ENCODE assay signal across 13 mouse cellular contexts in genomic region chr3:143291793-143292192, GRCm38 (mm10).
DNase-seq lines count a peak whose midpoint lies in the region; ATAC-seq lines count a peak whose summit lies in the region.
"Had no signal": no experiment of that assay in that cellular context is flagged by ENCODE, and none has a peak within 500 bp of the region (broad histone marks: within the 10 kb centered on the region; RNA-seq: fewer than 3 reads in every experiment).

No protein-coding gene starts in this region.

- no peaks in the 10 kb centered on the region for H3K27me3 ChIP-seq in kidney, embryonic 14.5 days (ENCODE audit: control insufficient read depth, insufficient read depth, low read length)
- H3K27me3 ChIP-seq in liver, embryonic 12.5 days (replicated peaks), result no peaks in the 10 kb centered on the region
- H3K27me3 ChIP-seq: embryonic facial prominence, embryonic 12.5 days; forebrain, embryonic 15.5 days; limb, embryonic 13.5 days had no signal

- H3K4me1 ChIP-seq in kidney, embryonic 14.5 days (ENCODE audit: control insufficient read depth, insufficient read depth, low read length), result no peaks in the 10 kb centered on the region
- H3K4me1 ChIP-seq in liver, embryonic 12.5 days, result no peaks in the 10 kb centered on the region
- H3K4me1 ChIP-seq: embryonic facial prominence, embryonic 12.5 days; forebrain, embryonic 15.5 days; limb, embryonic 13.5 days had no signal

- H3K27ac ChIP-seq in kidney, embryonic 14.5 days (ENCODE audit: low read depth, low read length), result no peak overlapping the region
- H3K27ac ChIP-seq in liver, embryonic 12.5 days, result no peak overlapping the region
- H3K27ac ChIP-seq: embryonic facial prominence, embryonic 12.5 days; forebrain, embryonic 15.5 days; limb, embryonic 13.5 days had no signal

- no peak for ATAC-seq in kidney, embryonic 14.5 days (ENCODE audit: low FRiP score, low TSS enrichment)
- ATAC-seq in liver, embryonic 12.5 days, result no peak
- ATAC-seq: forebrain, embryonic 15.5 days; intestine, embryonic 16.5 days had no signal

- no peaks in the 10 kb centered on the region for H3K36me3 ChIP-seq in kidney, embryonic 14.5 days (ENCODE audit: control insufficient read depth, insufficient read depth, low read length)
- no peaks in the 10 kb centered on the region for H3K36me3 ChIP-seq in liver, embryonic 12.5 days
- H3K36me3 ChIP-seq: embryonic facial prominence, embryonic 12.5 days; forebrain, embryonic 15.5 days; limb, embryonic 13.5 days had no signal

- 89% methylated on average over 4 of the region's 4 CpGs for WGBS in kidney, embryonic 14.5 days
- 69% methylated on average over 4 of the region's 4 CpGs for WGBS in liver, embryonic 12.5 days (ENCODE audit: insufficient replicate concordance)

- intact Hi-C loops in left cerebral cortex, postnatal 4 days (cut with DNase I), result no loop called here

- no peaks in the 10 kb centered on the region for H3K9me3 ChIP-seq in kidney, embryonic 14.5 days (ENCODE audit: control insufficient read depth, low read length)
- H3K9me3 ChIP-seq in liver, embryonic 12.5 days (replicated peaks), result no peaks in the 10 kb centered on the region
- H3K9me3 ChIP-seq: embryonic facial prominence, embryonic 12.5 days; forebrain, embryonic 15.5 days; limb, embryonic 13.5 days had no signal

- no peak overlapping the region for H3K9ac ChIP-seq in kidney, embryonic 14.5 days (ENCODE audit: low read depth, low read length)
- H3K9ac ChIP-seq in liver, embryonic 12.5 days, result no peak overlapping the region
- H3K9ac ChIP-seq: embryonic facial prominence, embryonic 12.5 days; forebrain, embryonic 15.5 days; limb, embryonic 13.5 days had no signal

- no peak overlapping the region for H3K4me2 ChIP-seq in kidney, embryonic 14.5 days (replicated peaks; ENCODE audit: low read depth, low read length)
- no peak overlapping the region for H3K4me2 ChIP-seq in liver, embryonic 12.5 days
- H3K4me2 ChIP-seq: embryonic facial prominence, embryonic 12.5 days; forebrain, embryonic 15.5 days; limb, embryonic 13.5 days had no signal

- DNase-seq in cerebellum, postnatal 36 days, result peak; percentile 4 to 8
- DNase-seq in cerebellum, adult 9-11 months, result no peak
- DNase-seq in kidney, postnatal 10 days, result peak; percentile 11
- peak; percentile 36 for DNase-seq in heart, postnatal 4 days
- peak; percentile 6 for DNase-seq in left cerebral cortex, postnatal 4 days
- no peak for DNase-seq in thymus, postnatal 10 days (ENCODE audit: low spot score in 2 of 2)
- DNase-seq: lung, postnatal 10 days had no signal

- no peak overlapping the region for H3K4me3 ChIP-seq in kidney, embryonic 14.5 days (ENCODE audit: low read length)
- H3K4me3 ChIP-seq in liver, embryonic 12.5 days, result no peak overlapping the region
- H3K4me3 ChIP-seq: embryonic facial prominence, embryonic 12.5 days; forebrain, embryonic 15.5 days; limb, embryonic 13.5 days had no signal

Comparison
In these comparisons a context has a peak if more than half of its experiments do, and no peak if none do; other contexts are left out.
1. DNase-seq: peak in cerebellum, postnatal 36 days (2 of 2), kidney, postnatal 10 days (single experiment), heart, postnatal 4 days (single experiment) and left cerebral cortex, postnatal 4 days (single experiment); none in cerebellum, adult 9-11 months (single experiment) and thymus, postnatal 10 days (0 of 2).